Mouse (Mus musculus) neural tube, embryonic 14.5 days (tissue): ENCODE data around the gene Gm21870. TPM values are rescaled to one million over a fixed set of nuclear protein-coding genes. Genes with fewer than 3 reads are reported as not detected.
"Not testable (repeated sequence)": the region's sequence is repeated elsewhere in the genome, so short reads cannot be mapped to it uniquely, and the experiment has no call there.

ENCODE experiments used
- ATAC-seq: fragments of 200-750 bp; cut with Nextera tagmentation; 2 replicates; pipeline ENCODE4 v1.8.0; 2017; ENCODE audit warnings: low read depth, mild to moderate bottlenecking, moderate TSS enrichment, moderate library complexity
- H3K27ac ChIP-seq: fragments of 300-500 bp; sonication (generic); 2 replicates; pipeline ENCODE4 v1.5.1; 2014; ENCODE audit warnings: low read depth, mild to moderate bottlenecking, control low read depth, low read length, moderate library complexity, mixed read lengths
- H3K27me3 ChIP-seq: fragments of 300-500 bp; sonication (generic); 2 replicates; pipeline ENCODE4 v1.6.1; 2014; ENCODE audit warnings: low read length; ENCODE audit not compliant: control insufficient read depth, insufficient read depth
- H3K36me3 ChIP-seq: fragments of 300-500 bp; sonication (generic); 2 replicates; pipeline ENCODE4 v1.6.1; 2014; ENCODE audit warnings: low read length, mixed read lengths; ENCODE audit not compliant: control insufficient read depth, insufficient read depth
- H3K4me1 ChIP-seq: fragments of 300-500 bp; sonication (generic); 2 replicates; pipeline ENCODE4 v1.6.1; 2014; ENCODE audit warnings: low read length; ENCODE audit not compliant: control insufficient read depth, insufficient read depth
- H3K4me2 ChIP-seq: fragments of 300-500 bp; sonication (generic); 2 replicates; pipeline ENCODE4 v1.6.1; 2014; ENCODE audit warnings: mild to moderate bottlenecking, low read depth, low read length, control low read depth
- H3K4me3 ChIP-seq: fragments of 300-500 bp; sonication (generic); 2 replicates; pipeline ENCODE4 v1.5.1; 2014; ENCODE audit warnings: low read depth, low read length, control low read depth, mixed read lengths
- H3K9ac ChIP-seq: fragments of 300-500 bp; sonication (generic); replicated peaks from 2 replicates; pipeline ENCODE4 v1.6.1; 2014; ENCODE audit warnings: low read depth, mild to moderate bottlenecking, control low read depth, low read length, mixed read lengths
- H3K9me3 ChIP-seq: fragments of 300-500 bp; sonication (generic); 2 replicates; pipeline ENCODE4 v1.6.1; 2016; ENCODE audit warnings: low read length; ENCODE audit not compliant: control insufficient read depth
- WGBS: fragments of 180-500 bp; shearing (Covaris S2); extraction: QIAGEN DNeasy Blood & Tissue Kit; methylation state at CpG from one replicate; pipeline ENCODE4 v1.1.7; 2014; 5-methylcytosine and 5-hydroxymethylcytosine counted together
- polyA plus RNA-seq: library from polyadenylated mRNA; unstranded; fragments of >200 nt; fragmentation: Nextera tagmentation; extraction: Ambion mirVana; gene quantifications from 2 replicates; pipeline ENCODE4 v1.2.1, GENCODE M21; 2014

Gene Gm21870
- polyA plus RNA-seq, result not detected in 2 replicates

GRCm38 (mm10) chrX:33986716-33987115 is at the start of gene Gm21870:
Gene Gm21870 (minus strand): TSS chrX:33986816.
- ATAC-seq, H3K4me3 ChIP-seq, H3K36me3 ChIP-seq, H3K27ac ChIP-seq, H3K27me3 ChIP-seq, H3K4me1 ChIP-seq, H3K9ac ChIP-seq, H3K9me3 ChIP-seq, H3K4me2 ChIP-seq: not testable (repeated sequence)

DNA sequence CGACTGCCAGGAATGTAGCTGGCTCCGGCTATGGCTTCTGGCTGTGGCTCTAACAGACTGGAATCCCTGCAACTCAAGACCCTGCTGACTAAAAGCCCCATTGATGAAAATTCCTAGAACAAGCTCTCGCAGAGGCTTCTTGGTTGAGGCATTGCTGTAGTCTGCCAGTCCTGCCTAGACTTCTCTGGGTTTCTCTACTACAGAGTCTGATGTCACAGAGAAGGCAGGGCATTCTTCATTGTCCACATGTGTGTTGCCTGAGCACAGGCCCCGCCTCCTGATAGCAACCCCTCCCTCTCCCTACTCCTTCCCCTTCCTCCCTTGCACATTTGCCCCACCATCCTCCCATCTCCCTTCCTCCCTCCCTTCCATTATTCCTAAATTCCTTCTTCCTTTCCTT is 30.2 kb downstream of the Gm21870 start, which contains the start of gene Btbd35f6:
Gene Btbd35f6 (minus strand): TSS at position 101 of the 400 bp plus-strand sequence.
- not testable (repeated sequence) for H3K9ac ChIP-seq, H3K9me3 ChIP-seq, H3K27me3 ChIP-seq, H3K36me3 ChIP-seq, ATAC-seq, H3K27ac ChIP-seq, H3K4me1 ChIP-seq, H3K4me3 ChIP-seq, H3K4me2 ChIP-seq
- 100% methylated on average over 1 of the region's 4 CpGs for WGBS

Other genes with a start within 250 kb of the Gm21870 start
- gene Btbd35f6, start 30.3 kb downstream of the Gm21870 start, polyA plus RNA-seq, result not detected in 2 replicates
- not detected in 2 replicates for gene Btbd35f9, start 174.7 kb upstream of the Gm21870 start, polyA plus RNA-seq